Mouse (Mus musculus) testis, adult 2 months (tissue): Measurements from ENCODE around the gene 2300002M23Rik.

Experiments
- CTCF ChIP-seq: fragments of 200-500 bp; IDR thresholded peaks from 2 replicates; pipeline ENCODE4 v1.5.1; 2012; ENCODE audit warnings: low read depth, mild to moderate bottlenecking, inconsistent platforms, low read length, moderate library complexity; ENCODE audit not compliant: control insufficient read depth, insufficient read depth, insufficient replicate concordance
- POLR2A ChIP-seq: fragments of 200-500 bp; IDR thresholded peaks from 2 replicates; pipeline ENCODE4 v1.6.1; 2012; ENCODE audit warnings: low read depth, mild to moderate bottlenecking, inconsistent platforms, low read length, moderate library complexity; ENCODE audit not compliant: control insufficient read depth

GRCm38 (mm10) chr17:35567150-35567549 lies at the start of gene 2300002M23Rik:
- TF ChIP-seq CTCF: no peak
- TF ChIP-seq POLR2A: no peak
